Mouse (Mus musculus): Measurements from ENCODE around the gene Sertad4.

DNA sequence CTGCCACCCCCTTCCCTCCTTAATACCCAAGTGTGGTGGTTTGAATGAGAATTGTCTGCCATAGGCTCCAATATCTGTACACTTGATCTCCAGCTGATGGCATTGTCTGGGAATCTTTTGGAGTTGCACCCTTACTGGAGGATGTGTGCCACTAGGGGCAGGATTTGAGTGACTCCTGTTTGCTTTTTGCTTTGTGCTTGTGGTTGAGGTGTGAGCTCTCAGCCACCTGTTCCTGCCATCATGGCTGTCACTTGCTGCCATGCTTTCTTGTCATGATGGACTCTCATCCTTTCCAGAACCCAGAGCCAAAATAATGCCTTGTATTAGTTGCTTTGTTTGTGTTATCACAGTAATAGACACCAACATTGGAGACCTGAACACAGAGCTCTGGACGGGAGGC is 14.2 kb upstream of the Sertad4 start:
- TF ChIP-seq EP300 (IDR thresholded peaks at IDR 0.05; ENCODE audit: low read depth in 1 of 2, low read length in 2 of 2) (no peak), SIN3A (IDR thresholded peaks at IDR 0.05; ENCODE audit: low read length) (no peak), ZC3H11A (IDR thresholded peaks at IDR 0.05; ENCODE audit: low read depth, low read length) (no peak), BHLHE40 (IDR thresholded peaks at IDR 0.05; ENCODE audit: borderline replicate concordance, low read depth, low read length) (no peak), TAL1 (IDR thresholded peaks at IDR 0.05; ENCODE audit: low read length) (no peak), POLR2AphosphoS5 (IDR thresholded peaks at IDR 0.05; ENCODE audit: borderline replicate concordance, low read depth, low read length) (no peak), POLR2A (IDR thresholded peaks at IDR 0.05; ENCODE audit: control insufficient read depth in 1 of 2, insufficient read depth in 1 of 2, low read depth in 1 of 2, low read length in 2 of 2, poor library complexity in 1 of 2) (no peak), CTCF (IDR thresholded peaks at IDR 0.05 in 2 of 3, conservative IDR thresholded peaks at IDR 0.05 in 1 of 3; ENCODE audit: control insufficient read depth in 1 of 3, insufficient read depth in 1 of 3, low read depth in 2 of 3, low read length in 3 of 3, poor library complexity in 1 of 3, severe bottlenecking in 1 of 3) (no peak; a peak in 1 of 6 replicates)
